Mouse (Mus musculus) liver, embryonic 12.5 days (tissue): ENCODE results near the gene Ids. TPM values are rescaled to one million over a fixed set of nuclear protein-coding genes. Genes with fewer than 3 reads are reported as not detected.
"Not testable (repeated sequence)": the region's sequence is repeated elsewhere in the genome, so short reads cannot be mapped to it uniquely, and the experiment has no call there.

Experiments used
- ATAC-seq: fragments of 200-750 bp; cut with Nextera tagmentation; 2 replicates; pipeline ENCODE4 v1.8.0; 2017; ENCODE audit warnings: moderate number of reproducible peaks, mild to moderate bottlenecking, moderate library complexity
- H3K27ac ChIP-seq: fragments of 300-500 bp; sonication (generic); 2 replicates; pipeline ENCODE4 v1.5.1; 2016; ENCODE audit warnings: mild to moderate bottlenecking
- H3K27me3 ChIP-seq: fragments of 300-500 bp; sonication (generic); replicated peaks from 2 replicates; pipeline ENCODE4 v1.6.1; 2016; ENCODE audit warnings: mild to moderate bottlenecking, moderate library complexity
- H3K36me3 ChIP-seq: fragments of 300-500 bp; sonication (generic); 2 replicates; pipeline ENCODE4 v1.6.1; 2016; ENCODE audit warnings: mild to moderate bottlenecking, moderate library complexity
- H3K4me1 ChIP-seq: fragments of 300-500 bp; sonication (generic); 2 replicates; pipeline ENCODE4 v1.6.1; 2016
- H3K4me2 ChIP-seq: fragments of 300-500 bp; sonication (generic); 2 replicates; pipeline ENCODE4 v1.6.1; 2016; ENCODE audit warnings: mild to moderate bottlenecking, moderate library complexity
- H3K4me3 ChIP-seq: fragments of 300-500 bp; sonication (generic); 2 replicates; pipeline ENCODE4 v1.5.1; 2016; ENCODE audit warnings: mild to moderate bottlenecking, moderate library complexity
- H3K9ac ChIP-seq: fragments of 300-500 bp; sonication (generic); 2 replicates; pipeline ENCODE4 v1.6.1; 2016; ENCODE audit warnings: mild to moderate bottlenecking, moderate library complexity
- H3K9me3 ChIP-seq: fragments of 300-500 bp; sonication (generic); replicated peaks from 2 replicates; pipeline ENCODE4 v1.6.1; 2016; ENCODE audit warnings: mild to moderate bottlenecking, moderate library complexity
- WGBS: fragments of 180-500 bp; shearing (Covaris S2); methylation state at CpG from one replicate; pipeline ENCODE4 v1.1.7; 2016; ENCODE audit not compliant: insufficient replicate concordance; 5-methylcytosine and 5-hydroxymethylcytosine counted together
- polyA plus RNA-seq: library from polyadenylated mRNA; unstranded; fragments of >200 nt; fragmentation: Nextera tagmentation; extraction: Ambion mirVana; gene quantifications from 2 replicates; pipeline ENCODE4 v1.2.1, GENCODE M21; 2016

The Ids gene
- polyA plus RNA-seq: 0.68 and 0.69 TPM in 2 replicates

- 9% methylated on average over 43 of the region's 45 CpGs for WGBS
These were observed at the start of gene Ids for GRCm38 (mm10) chrX:70364661-70365613. Ids (minus strand) TSS chrX:70365084.

GRCm38 (mm10) chrX:70392636-70393035, 27.8 kb upstream of the Ids start:
- not testable (repeated sequence) for H3K4me3 ChIP-seq, H3K4me1 ChIP-seq, H3K9me3 ChIP-seq, ATAC-seq, H3K27ac ChIP-seq, H3K27me3 ChIP-seq, H3K36me3 ChIP-seq, H3K4me2 ChIP-seq, H3K9ac ChIP-seq

More at GRCm38 (mm10) chrX:70364661-70365613, at the start of gene Ids:
- peak within 1 kb of the TSS; percentile 63 for H3K4me3 ChIP-seq
- peak within 1 kb of the TSS; percentile 67 for H3K9ac ChIP-seq
- H3K9me3 ChIP-seq: no peaks in the 10 kb centered on the region
- peak; percentile 97 for ATAC-seq
- peak within 1 kb of the TSS; percentile 66 for H3K4me2 ChIP-seq
- H3K36me3 ChIP-seq: no peaks in the 10 kb centered on the region
- H3K27me3 ChIP-seq: peaks cover 12% of the 10 kb centered on the region; the same call in 1 of the 2 replicates
- H3K27ac ChIP-seq: peak within 1 kb of the TSS; percentile 45; the same call in 1 of the 2 replicates
- H3K4me1 ChIP-seq: peaks cover 6% of the 10 kb centered on the region; the same call in 1 of the 2 replicates

DNA sequence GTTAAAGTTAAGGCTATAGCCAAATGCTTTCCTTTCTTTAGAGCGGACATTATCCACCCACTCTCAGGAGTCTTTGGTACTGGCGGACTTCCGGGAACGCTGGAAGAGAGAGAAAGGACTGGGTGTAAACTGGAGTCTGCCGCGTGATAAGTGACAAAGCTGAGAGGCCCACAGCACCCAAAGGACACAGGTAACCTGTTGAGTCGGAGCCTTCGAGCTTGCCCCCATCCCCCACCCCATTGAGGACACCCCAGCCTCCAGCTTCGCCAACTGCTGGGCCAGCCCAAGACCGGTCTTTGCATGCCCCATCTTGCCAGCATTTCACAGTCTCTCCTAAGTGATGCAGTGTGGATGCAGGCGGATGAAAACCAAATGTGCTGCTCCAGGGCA, 21.1 kb upstream of the Ids start:
- Histone ChIP-seq H3K27ac (peak overlapping the region; percentile 66), H3K4me2 (peak overlapping the region; percentile 69), H3K27me3 (no peaks in the 10 kb centered on the region), H3K4me1 (peaks cover 10% of the 10 kb centered on the region), H3K9me3 (no peaks in the 10 kb centered on the region), H3K9ac (peak overlapping the region; percentile 62), H3K4me3 (peak overlapping the region; percentile 63), H3K36me3 (no peaks in the 10 kb centered on the region)
- WGBS: 19% methylated on average over 11 of the region's 11 CpGs
- ATAC-seq: peak; percentile 68

DNA sequence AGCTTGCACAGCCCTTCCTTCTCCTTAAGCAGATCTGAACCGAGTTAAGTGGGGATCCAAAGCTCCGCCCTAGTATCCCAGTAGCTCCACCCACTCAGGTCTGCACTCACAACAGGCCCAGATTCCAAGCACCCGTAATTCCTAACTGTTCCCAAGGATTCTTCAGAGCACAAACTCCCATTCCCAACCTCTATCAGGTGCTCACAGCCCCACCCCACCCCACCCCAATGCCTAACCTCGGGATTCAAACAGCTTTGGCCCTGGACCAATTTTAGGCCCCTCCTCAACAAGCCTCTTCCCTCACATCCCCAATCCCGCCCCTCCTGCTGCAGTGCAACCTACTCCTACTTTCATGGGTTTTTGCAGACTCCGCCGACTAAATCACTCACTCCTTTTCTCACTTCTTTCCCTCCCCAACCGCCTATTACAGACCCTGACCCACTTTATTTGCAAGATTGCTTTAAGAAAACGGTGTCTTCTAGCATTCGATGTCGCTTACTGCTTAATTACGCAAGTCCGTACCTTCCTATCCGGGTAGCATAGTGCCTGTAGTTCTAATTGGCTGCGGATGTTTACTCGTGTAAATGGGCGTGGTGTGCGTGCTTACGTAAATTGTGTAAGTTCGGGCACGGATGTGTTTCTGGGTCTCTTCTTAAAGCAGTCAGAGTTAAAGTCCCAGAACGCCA, 20.5 kb upstream of the Ids start, which contains the start of gene 1110012L19Rik:
Gene 1110012L19Rik (plus strand): TSS at position 602 of the 686 bp plus-strand sequence.
- WGBS: 10% methylated on average over 22 of the region's 22 CpGs
- H3K4me3 ChIP-seq: peak within 1 kb of the TSS; percentile 63
- H3K9me3 ChIP-seq: no peaks in the 10 kb centered on the region
- no peaks in the 10 kb centered on the region for H3K27me3 ChIP-seq
- peaks cover 10% of the 10 kb centered on the region for H3K4me1 ChIP-seq
- H3K4me2 ChIP-seq: peak within 1 kb of the TSS; percentile 69
- ATAC-seq: peak; percentile 94
- no peaks in the 10 kb centered on the region for H3K36me3 ChIP-seq
- H3K9ac ChIP-seq: peak within 1 kb of the TSS; percentile 62
- peak within 1 kb of the TSS; percentile 66 for H3K27ac ChIP-seq

DNA sequence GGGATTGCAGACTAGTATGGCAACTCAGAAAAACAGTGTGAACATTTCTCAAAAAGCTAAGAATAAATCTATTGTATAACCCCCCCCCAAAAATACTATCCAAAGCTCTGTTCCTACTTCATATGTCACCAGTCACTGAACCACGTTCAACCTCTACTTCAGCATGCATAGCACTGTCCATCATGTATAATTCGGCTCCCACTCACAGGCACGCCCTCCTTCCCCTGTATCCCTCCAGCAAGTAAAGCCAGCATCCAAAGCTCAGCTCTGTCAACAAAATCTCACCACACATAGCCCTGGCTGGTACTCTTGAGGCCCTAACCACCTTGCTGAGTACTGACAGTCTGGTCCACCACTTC, 20.0 kb upstream of the Ids start:
- Histone ChIP-seq H3K27me3 (no peaks in the 10 kb centered on the region), H3K9me3 (no peaks in the 10 kb centered on the region), H3K9ac (0 out of 2 replicates have a peak overlapping the region, but pooled peaks have one; percentile 62), H3K4me1 (peaks cover 10% of the 10 kb centered on the region), H3K4me2 (peak overlapping the region; percentile 69), H3K4me3 (peak overlapping the region; percentile 63), H3K36me3 (no peaks in the 10 kb centered on the region), H3K27ac (0 out of 2 replicates have a peak overlapping the region, but pooled peaks have one; percentile 65)
- 52% methylated on average over 3 of the region's 3 CpGs for WGBS
- no peak for ATAC-seq

DNA sequence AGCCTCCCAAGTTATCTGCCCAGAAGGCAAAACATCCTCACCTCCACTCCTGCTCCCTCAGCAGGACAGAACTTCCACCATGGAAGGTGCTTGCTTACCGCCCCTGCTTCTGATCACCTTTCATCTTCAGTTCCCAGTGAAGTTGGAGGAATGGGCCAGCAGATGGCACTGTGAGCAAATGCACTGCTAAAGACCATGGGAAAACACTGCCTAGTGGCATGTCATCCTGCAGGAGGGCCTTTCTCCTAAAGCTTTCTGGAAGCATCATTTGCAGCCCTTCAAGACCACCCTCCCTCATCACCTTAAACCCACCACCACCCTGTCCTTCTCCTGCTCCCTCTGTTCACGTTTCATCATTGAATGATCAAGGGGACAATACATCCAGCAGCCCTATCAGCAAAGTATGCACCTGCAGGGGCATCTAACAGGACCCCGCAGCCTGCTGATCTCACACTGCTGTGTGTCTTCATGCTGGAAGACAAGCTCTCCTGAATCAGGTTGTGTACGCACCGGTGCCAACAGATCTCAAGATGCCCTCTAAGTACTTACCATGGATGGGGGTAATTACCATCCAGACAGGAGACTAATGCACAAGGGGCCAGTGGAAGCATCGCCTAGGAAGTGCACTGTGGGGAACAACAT, 9.7 kb upstream of the Ids start:
- H3K27me3 ChIP-seq, H3K4me2 ChIP-seq, ATAC-seq, H3K27ac ChIP-seq, H3K9ac ChIP-seq, H3K36me3 ChIP-seq, H3K9me3 ChIP-seq, H3K4me3 ChIP-seq, H3K4me1 ChIP-seq: not testable (repeated sequence)
- WGBS: 53% methylated on average over 6 of the region's 6 CpGs

DNA sequence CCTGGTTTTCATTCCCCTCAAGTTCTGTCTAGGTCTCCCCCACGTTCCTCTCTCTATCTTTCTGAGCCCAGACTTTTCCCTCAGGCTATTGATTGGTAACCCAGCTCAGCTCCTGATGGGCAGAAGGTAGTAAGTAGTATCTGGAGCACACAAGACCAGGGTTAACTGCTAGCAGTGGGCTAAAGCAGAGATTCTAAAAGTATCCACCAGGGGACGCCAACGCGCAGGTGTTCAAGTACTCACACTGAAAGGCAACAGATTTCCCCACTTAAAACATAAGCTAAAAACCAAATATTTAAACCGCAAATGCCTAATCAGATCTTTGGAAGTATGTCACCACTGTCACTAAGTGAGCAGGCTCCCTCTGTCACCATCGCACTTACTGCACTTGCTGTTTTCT, 4.9 kb upstream of the Ids start:
- not testable (repeated sequence) for H3K9me3 ChIP-seq, H3K4me3 ChIP-seq, H3K4me1 ChIP-seq, H3K36me3 ChIP-seq, H3K27ac ChIP-seq, ATAC-seq, H3K9ac ChIP-seq, H3K27me3 ChIP-seq, H3K4me2 ChIP-seq
- WGBS: 33% methylated on average over 1 of the region's 6 CpGs

GRCm38 (mm10) chrX:70364202-70364601, 682 bp downstream of the Ids start:
- WGBS: 47% methylated on average over 1 of the region's 1 CpGs
- H3K27ac ChIP-seq: no peak overlapping the region
- peak overlapping the region; percentile 63 for H3K4me3 ChIP-seq
- no peaks in the 10 kb centered on the region for H3K36me3 ChIP-seq
- no peak for ATAC-seq
- H3K27me3 ChIP-seq: peaks cover 12% of the 10 kb centered on the region; the same call in 1 of the 2 replicates
- H3K9me3 ChIP-seq: no peaks in the 10 kb centered on the region
- peak overlapping the region; percentile 66 for H3K4me2 ChIP-seq
- H3K9ac ChIP-seq: peak overlapping the region; percentile 67
- H3K4me1 ChIP-seq: peaks cover 6% of the 10 kb centered on the region; the same call in 1 of the 2 replicates

DNA sequence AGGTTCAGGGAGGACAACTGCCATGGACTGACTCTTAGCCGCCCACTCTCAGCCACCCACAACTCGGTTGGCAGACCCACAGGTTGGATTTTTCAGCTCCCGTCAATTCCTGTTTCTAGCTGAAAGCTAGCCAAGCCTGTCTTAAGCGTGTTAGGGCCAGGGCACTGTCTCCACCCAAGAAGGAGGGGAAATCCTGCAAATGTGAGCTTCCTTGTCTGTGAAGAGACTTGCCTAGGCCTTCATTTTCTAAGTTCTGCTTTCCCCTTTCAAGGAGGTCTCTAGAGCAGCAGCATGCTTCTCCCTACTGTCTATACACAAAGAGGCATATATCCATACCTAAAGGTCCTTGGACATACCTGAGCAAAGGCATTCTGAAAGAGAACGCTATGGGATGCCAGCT, 1.4 kb downstream of the Ids start:
- peaks cover 6% of the 10 kb centered on the region; the same call in 1 of the 2 replicates for H3K4me1 ChIP-seq
- no peak overlapping the region for H3K4me2 ChIP-seq
- H3K36me3 ChIP-seq: no peaks in the 10 kb centered on the region
- no peak overlapping the region for H3K4me3 ChIP-seq
- WGBS: 68% methylated on average over 5 of the region's 5 CpGs
- H3K9ac ChIP-seq: no peak overlapping the region
- H3K27me3 ChIP-seq: peaks cover 12% of the 10 kb centered on the region; the same call in 1 of the 2 replicates
- ATAC-seq: no peak
- no peaks in the 10 kb centered on the region for H3K9me3 ChIP-seq
- H3K27ac ChIP-seq: no peak overlapping the region

GRCm38 (mm10) chrX:70362985-70363384, 1.9 kb downstream of the Ids start:
- Histone ChIP-seq H3K9me3 (no peaks in the 10 kb centered on the region), H3K36me3 (no peaks in the 10 kb centered on the region), H3K4me3 (no peak overlapping the region), H3K4me2 (no peak overlapping the region), H3K4me1 (peaks cover 6% of the 10 kb centered on the region; the same call in 1 of the 2 replicates), H3K27ac (no peak overlapping the region), H3K9ac (no peak overlapping the region), H3K27me3 (peaks cover 12% of the 10 kb centered on the region; the same call in 1 of the 2 replicates)
- ATAC-seq: no peak
- WGBS: 78% methylated on average over 7 of the region's 7 CpGs

DNA sequence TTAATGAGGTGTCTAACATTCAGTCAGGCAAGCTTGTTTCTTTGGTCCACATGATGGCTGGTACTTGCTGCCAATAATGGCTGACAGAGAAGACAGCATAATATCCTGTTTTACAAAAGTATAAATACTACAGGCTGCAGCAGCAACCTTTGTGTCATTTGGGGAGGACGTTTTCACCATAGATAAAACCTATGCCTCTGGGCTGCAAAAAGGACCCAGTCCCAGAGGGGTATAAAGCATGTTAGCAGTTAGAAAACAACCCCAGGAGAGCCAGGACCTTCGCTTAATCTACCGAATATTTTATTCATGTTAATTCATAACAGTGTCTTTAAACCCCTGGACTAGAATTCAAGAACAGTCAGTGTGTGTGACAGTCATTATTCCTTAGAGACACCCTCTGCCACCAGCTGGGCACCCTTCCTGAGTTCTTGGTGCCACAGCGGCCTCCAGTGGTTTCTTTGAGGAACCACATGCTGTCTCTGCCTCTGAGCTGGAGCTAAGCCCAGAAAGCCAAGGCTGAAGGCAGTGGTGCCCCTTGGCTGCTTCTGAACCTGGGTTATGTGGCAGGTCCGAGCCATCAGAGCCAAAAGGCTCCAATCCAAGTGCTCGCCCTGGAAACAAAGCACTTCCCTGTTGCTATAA, 34.6 kb downstream of the Ids start:
- no peak overlapping the region for H3K27ac ChIP-seq
- WGBS: 12% methylated on average over 6 of the region's 6 CpGs
- H3K27me3 ChIP-seq: no peaks in the 10 kb centered on the region
- no peak overlapping the region for H3K4me2 ChIP-seq
- H3K36me3 ChIP-seq: no peaks in the 10 kb centered on the region
- no peaks in the 10 kb centered on the region for H3K4me1 ChIP-seq
- no peak overlapping the region for H3K9ac ChIP-seq
- no peak overlapping the region for H3K4me3 ChIP-seq
- ATAC-seq: no peak
- no peaks in the 10 kb centered on the region for H3K9me3 ChIP-seq
